Mouse (Mus musculus) megakaryocyte, embryonic 14.5 days (primary cell): Measurements from ENCODE around the gene Med18. TPM values are rescaled to one million over a fixed set of nuclear protein-coding genes. Genes with fewer than 3 reads are reported as not detected.

Experiments used
- H3K27me3 ChIP-seq: replicated peaks from 2 replicates; pipeline ENCODE3; 2012; ENCODE audit warnings: inconsistent platforms
- H3K36me3 ChIP-seq: replicated peaks from 2 replicates; pipeline ENCODE3; 2012; ENCODE audit warnings: low read length, inconsistent platforms, mixed read lengths
- H3K4me1 ChIP-seq: 2 replicates; pipeline ENCODE4 v1.6.1; 2012; ENCODE audit warnings: inconsistent platforms
- H3K4me3 ChIP-seq: replicated peaks from 2 replicates; pipeline ENCODE3; 2012; ENCODE audit warnings: moderate library complexity, mild to moderate bottlenecking, inconsistent platforms
- H3K9me3 ChIP-seq: 2 replicates; pipeline ENCODE4 v1.6.1; 2012; ENCODE audit warnings: inconsistent platforms
- FLI1 ChIP-seq: IDR thresholded peaks from 2 replicates; pipeline ENCODE4 v1.6.1; 2012; ENCODE audit warnings: low read length, inconsistent platforms, mixed read lengths
- GATA1 ChIP-seq: IDR thresholded peaks from 3 replicates; pipeline ENCODE4 v1.6.1; 2012; ENCODE audit warnings: mixed read lengths, low read length, inconsistent platforms, borderline replicate concordance
- polyA plus RNA-seq: library from polyadenylated mRNA; stranded (reverse); fragments of >175 nt; gene quantifications from 2 replicates; pipeline ENCODE4 v1.2.3, GENCODE M21; 2012; ENCODE audit warnings: low replicate concordance; ENCODE audit not compliant: insufficient read depth

Med18 gene
- polyA plus RNA-seq, 1 experiment, result 2.3 TPM

GRCm38 (mm10) chr4:132494271-132494918 is 30.7 kb upstream of the Med18 start:
- TF ChIP-seq FLI1, result no peak
- TF ChIP-seq GATA1, result no peak
- Histone ChIP-seq H3K4me1 (peaks cover 64% of the 10 kb centered on the region), H3K4me3 (no peak overlapping the region), H3K27me3 (no peaks in the 10 kb centered on the region), H3K36me3 (peaks cover 84% of the 10 kb centered on the region), H3K9me3 (no peaks in the 10 kb centered on the region)

- Histone ChIP-seq H3K4me3 (no peak overlapping the region), H3K36me3 (peaks cover 65% of the 10 kb centered on the region), H3K27me3 (no peaks in the 10 kb centered on the region), H3K9me3 (no peaks in the 10 kb centered on the region), H3K4me1 (peaks cover 69% of the 10 kb centered on the region)
- no peak for TF ChIP-seq FLI1
- TF ChIP-seq GATA1, result no peak
These were observed 28.7 kb upstream of the Med18 start for GRCm38 (mm10) chr4:132492178-132493060.

- Histone ChIP-seq H3K4me3 (no peak overlapping the region), H3K36me3 (peaks cover 58% of the 10 kb centered on the region), H3K4me1 (peaks cover 69% of the 10 kb centered on the region), H3K27me3 (no peaks in the 10 kb centered on the region), H3K9me3 (no peaks in the 10 kb centered on the region)
- TF ChIP-seq FLI1 (no peak), GATA1 (no peak)
These were observed 28.0 kb upstream of the Med18 start for GRCm38 (mm10) chr4:132491748-132492147.

DNA sequence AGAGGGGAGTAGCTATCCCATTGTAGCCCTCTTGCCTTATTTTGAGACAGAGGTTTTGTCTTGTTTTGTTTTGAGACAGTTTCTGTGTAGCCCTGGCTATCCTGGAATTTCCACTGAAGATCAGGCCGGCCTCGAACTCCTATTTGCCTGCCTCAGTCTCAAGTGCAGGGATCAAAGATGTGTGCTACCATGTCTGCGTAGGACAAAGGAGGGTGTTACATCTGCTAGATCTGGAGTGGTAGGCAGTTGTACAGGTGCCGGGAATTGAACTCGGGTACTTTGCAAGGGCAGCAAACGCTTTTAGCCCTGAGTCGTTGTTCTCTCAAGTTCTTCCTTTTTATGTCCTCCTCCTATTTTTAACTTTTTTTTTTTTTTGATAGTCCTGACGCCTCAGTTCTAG is 27.3 kb upstream of the Med18 start:
- Histone ChIP-seq H3K4me1 (peaks cover 69% of the 10 kb centered on the region), H3K4me3 (no peak overlapping the region), H3K9me3 (no peaks in the 10 kb centered on the region), H3K27me3 (no peaks in the 10 kb centered on the region), H3K36me3 (peaks cover 51% of the 10 kb centered on the region)
- TF ChIP-seq FLI1 (no peak), GATA1 (no peak)

GRCm38 (mm10) chr4:132490273-132491010 is 26.7 kb upstream of the Med18 start:
- Histone ChIP-seq H3K9me3 (no peaks in the 10 kb centered on the region), H3K27me3 (no peaks in the 10 kb centered on the region), H3K4me1 (peaks cover 69% of the 10 kb centered on the region), H3K4me3 (peak overlapping the region; percentile 75), H3K36me3 (peaks cover 45% of the 10 kb centered on the region)
- TF ChIP-seq GATA1 (no peak), FLI1 (no peak)

DNA sequence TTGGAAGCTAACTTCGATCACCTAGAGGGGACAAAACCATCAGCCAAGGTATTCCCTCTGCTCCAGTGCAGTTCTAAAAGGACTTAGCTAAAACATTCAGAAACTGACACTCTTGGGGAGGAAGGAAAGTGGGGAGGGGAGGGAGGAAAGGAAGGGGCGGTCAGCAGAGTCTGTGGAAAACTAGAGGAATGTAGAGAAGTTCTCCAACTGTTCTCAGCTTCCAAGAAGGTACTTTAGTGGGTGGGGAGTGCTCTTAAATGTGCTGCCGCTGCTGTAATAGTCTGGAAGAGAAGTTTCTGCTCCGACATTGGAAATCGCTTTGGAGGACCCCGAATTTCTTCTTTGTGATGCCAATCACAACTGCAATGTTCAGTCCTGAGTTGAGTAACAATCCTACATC is 25.3 kb upstream of the Med18 start:
- H3K9me3 ChIP-seq, result no peaks in the 10 kb centered on the region
- no peaks in the 10 kb centered on the region for H3K27me3 ChIP-seq
- TF ChIP-seq GATA1, result no peak
- no peak for TF ChIP-seq FLI1
- peaks cover 60% of the 10 kb centered on the region for H3K4me1 ChIP-seq
- peaks cover 30% of the 10 kb centered on the region for H3K36me3 ChIP-seq
- no peak overlapping the region for H3K4me3 ChIP-seq

DNA sequence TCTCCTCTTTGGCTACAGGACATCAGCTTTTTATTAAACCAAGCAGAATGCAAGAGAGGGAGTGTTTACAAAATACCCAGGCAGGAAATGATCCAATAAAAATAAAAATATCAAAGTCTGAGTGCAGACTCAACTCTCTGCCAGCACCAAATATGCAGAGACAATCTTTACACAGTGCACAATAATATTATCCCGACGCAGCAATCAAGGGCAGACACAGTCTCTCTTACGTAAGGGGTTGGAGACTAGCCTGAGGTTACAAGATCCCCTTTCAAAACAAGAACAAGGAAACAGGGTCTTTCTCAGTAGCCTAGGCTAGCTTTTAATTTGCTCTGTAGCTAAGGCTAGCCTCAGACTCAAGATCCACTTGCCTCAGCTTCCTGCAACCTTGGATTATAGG is 24.8 kb upstream of the Med18 start:
- no peak overlapping the region for H3K4me3 ChIP-seq
- no peaks in the 10 kb centered on the region for H3K27me3 ChIP-seq
- peaks cover 26% of the 10 kb centered on the region for H3K36me3 ChIP-seq
- peaks cover 57% of the 10 kb centered on the region for H3K4me1 ChIP-seq
- no peaks in the 10 kb centered on the region for H3K9me3 ChIP-seq
- TF ChIP-seq FLI1, result no peak
- TF ChIP-seq GATA1, result no peak

DNA sequence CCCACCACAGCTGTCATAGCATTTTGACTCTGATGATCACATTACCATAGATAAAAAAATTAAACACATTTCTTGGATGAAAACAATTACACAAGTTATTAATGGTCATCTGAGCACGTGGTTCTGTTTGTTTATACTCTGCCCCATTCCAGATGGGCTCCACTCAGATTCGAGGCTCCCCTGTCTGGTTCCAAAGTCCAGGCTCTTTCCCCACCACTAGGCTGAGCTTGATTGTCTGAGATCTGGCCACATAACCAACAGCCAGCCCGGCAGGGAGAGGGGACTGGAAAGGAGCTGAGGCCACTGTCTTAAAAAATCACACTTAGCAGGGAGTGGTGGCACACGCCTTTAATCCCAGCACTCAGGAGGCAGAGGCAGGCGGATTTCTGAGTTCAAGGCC is 21.1 kb upstream of the Med18 start:
- TF ChIP-seq FLI1 (no peak), GATA1 (no peak)
- H3K4me3 ChIP-seq, result no peak overlapping the region
- H3K36me3 ChIP-seq, result no peaks in the 10 kb centered on the region
- no peaks in the 10 kb centered on the region for H3K27me3 ChIP-seq
- H3K9me3 ChIP-seq, result no peaks in the 10 kb centered on the region
- H3K4me1 ChIP-seq, result peaks cover 25% of the 10 kb centered on the region

DNA sequence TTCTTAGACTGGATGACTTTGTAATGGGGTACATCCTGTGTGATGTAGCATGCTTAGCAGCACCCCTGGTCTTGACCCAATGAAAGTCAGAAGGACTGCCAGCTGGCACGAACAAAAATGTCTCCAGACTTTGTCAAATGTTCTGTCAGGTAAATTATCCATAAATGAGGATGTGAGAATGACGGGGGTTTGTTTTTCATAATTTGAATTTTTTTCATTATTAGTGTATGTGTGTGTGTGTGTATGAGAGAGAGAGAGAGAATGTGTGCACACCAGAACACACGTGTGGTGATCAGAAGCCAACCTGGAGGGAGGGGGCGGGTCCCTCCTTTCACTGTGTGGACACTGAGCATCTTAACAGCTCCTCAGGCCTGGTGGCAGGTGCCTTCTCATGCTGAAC is 20.5 kb upstream of the Med18 start:
- TF ChIP-seq GATA1 (no peak), FLI1 (no peak)
- no peaks in the 10 kb centered on the region for H3K27me3 ChIP-seq
- no peaks in the 10 kb centered on the region for H3K36me3 ChIP-seq
- H3K9me3 ChIP-seq, result no peaks in the 10 kb centered on the region
- H3K4me1 ChIP-seq, result peaks cover 19% of the 10 kb centered on the region
- H3K4me3 ChIP-seq, result no peak overlapping the region
